In the genomic region with DNA sequence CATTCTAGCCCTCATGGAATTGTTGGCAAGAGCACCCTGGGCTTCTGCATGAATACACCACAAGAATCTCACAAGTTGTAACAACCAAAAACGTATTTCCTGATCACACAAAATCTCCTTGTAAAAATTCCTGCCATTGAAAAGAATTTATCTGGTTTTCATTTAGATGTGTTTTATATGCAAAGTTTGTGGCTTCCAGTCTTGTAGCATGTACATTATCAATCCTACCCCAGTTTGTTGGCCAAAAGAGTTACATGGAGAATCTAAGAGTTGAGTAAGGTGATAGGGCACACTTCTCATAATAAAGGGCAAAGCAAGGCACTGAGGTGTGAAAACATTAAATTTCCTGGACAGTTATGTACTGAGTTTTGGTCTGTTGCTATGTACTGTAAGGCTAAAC, we compare ENCODE assay signal across 28 mouse cellular contexts.
"Had no signal": no experiment of that assay in that cellular context is flagged by ENCODE, and none has a peak within 500 bp of the region (broad histone marks: within the 10 kb centered on the region; RNA-seq: fewer than 3 reads in every experiment).

No protein-coding gene starts in this region.

- H3K4me3 ChIP-seq: embryonic facial prominence, embryonic 12.5 days; embryonic facial prominence, embryonic 13.5 days; embryonic facial prominence, embryonic 15.5 days; erythroblast, embryonic 14.5 days; forebrain, embryonic 10.5 days; forebrain, embryonic 12.5 days; forebrain, embryonic 13.5 days; forebrain, embryonic 15.5 days; gastrocnemius, adult 2 months; heart, adult 2 months; heart, embryonic 10.5 days had no signal

- H3K36me3 ChIP-seq: embryonic facial prominence, embryonic 12.5 days; embryonic facial prominence, embryonic 13.5 days; embryonic facial prominence, embryonic 15.5 days; forebrain, embryonic 10.5 days; forebrain, embryonic 12.5 days; forebrain, embryonic 15.5 days; heart, embryonic 10.5 days had no signal

- H3K27ac ChIP-seq: embryonic facial prominence, embryonic 12.5 days; embryonic facial prominence, embryonic 13.5 days; embryonic facial prominence, embryonic 15.5 days; forebrain, embryonic 10.5 days; forebrain, embryonic 12.5 days; forebrain, embryonic 13.5 days; forebrain, embryonic 15.5 days; gastrocnemius, adult 2 months; heart, adult 2 months; heart, embryonic 10.5 days had no signal

- H3K9ac ChIP-seq: embryonic facial prominence, embryonic 12.5 days; embryonic facial prominence, embryonic 13.5 days; embryonic facial prominence, embryonic 15.5 days; forebrain, embryonic 12.5 days; forebrain, embryonic 13.5 days; forebrain, embryonic 15.5 days; forebrain, postnatal 0 days had no signal

- ATAC-seq: forebrain, embryonic 13.5 days; forebrain, embryonic 14.5 days; forebrain, embryonic 15.5 days; forebrain, embryonic 16.5 days; forebrain, postnatal 0 days had no signal

- H3K4me2 ChIP-seq: embryonic facial prominence, embryonic 12.5 days; embryonic facial prominence, embryonic 13.5 days; embryonic facial prominence, embryonic 15.5 days; forebrain, embryonic 12.5 days; forebrain, embryonic 13.5 days; forebrain, embryonic 15.5 days had no signal

- H3K9me3 ChIP-seq: embryonic facial prominence, embryonic 12.5 days; embryonic facial prominence, embryonic 13.5 days; heart, embryonic 10.5 days had no signal

- DNase-seq: cerebellum, adult 8-10 months; cerebellum, adult 9-10 months; cerebellum, adult 9-11 months; cerebellum, postnatal 10 days; cerebellum, postnatal 14 days; cerebellum, postnatal 25 days; cerebellum, postnatal 36 days; embryo, embryonic 11 days; forebrain, postnatal 0 days; gastrocnemius, adult 2 months; gastrocnemius, postnatal 10 days; gastrocnemius, postnatal 14 days; gastrocnemius, postnatal 25 days; gastrocnemius, postnatal 36 days; heart, adult 11 months; heart, adult 18-20 months; heart, adult 2 months had no signal

- H3K4me1 ChIP-seq: embryonic facial prominence, embryonic 12.5 days; embryonic facial prominence, embryonic 13.5 days; embryonic facial prominence, embryonic 15.5 days; forebrain, embryonic 10.5 days; forebrain, embryonic 12.5 days; forebrain, embryonic 13.5 days; forebrain, embryonic 15.5 days; heart, embryonic 10.5 days had no signal

- H3K27me3 ChIP-seq: embryonic facial prominence, embryonic 12.5 days; embryonic facial prominence, embryonic 13.5 days; embryonic facial prominence, embryonic 15.5 days; forebrain, embryonic 12.5 days; forebrain, embryonic 13.5 days; forebrain, embryonic 15.5 days had no signal
